Mouse (Mus musculus) spleen, postnatal 0 days (tissue): ENCODE measurements around the gene Folh1. TPM values are rescaled to one million over a fixed set of nuclear protein-coding genes. Genes with fewer than 3 reads are reported as not detected.

Source experiments
- polyA plus RNA-seq: library from polyadenylated mRNA; unstranded; fragments of >200 nt; fragmentation: Nextera tagmentation; extraction: Ambion mirVana; gene quantifications from 2 replicates; pipeline ENCODE4 v1.2.1, GENCODE M21; 2015

Gene Folh1
- polyA plus RNA-seq = 0.13 and 0.18 TPM in 2 replicates

GRCm38 (mm10) chr7:86775617-86776325 is at the start of gene Folh1:
TSS of gene Folh1 (minus strand) at chr7:86775943.

GRCm38 (mm10) chr7:86794727-86795126 is 19.0 kb upstream of the Folh1 start, which contains the start of gene Vmn2r77:
TSS of gene Vmn2r77 (plus strand) at chr7:86795027.

GRCm38 (mm10) chr7:86688030-86688429 is 87.7 kb downstream of the Folh1 start, which contains the start of gene Olfr292:
TSS of gene Olfr292 (plus strand) at chr7:86688330.

Other genes with a start within 250 kb of the Folh1 start
- not detected in 2 replicates for gene Olfr295, start 192.1 kb downstream of the Folh1 start, polyA plus RNA-seq
- gene Olfr294, start 159.3 kb downstream of the Folh1 start, polyA plus RNA-seq = not detected in 2 replicates
- gene Olfr293, start 126.9 kb downstream of the Folh1 start, polyA plus RNA-seq = not detected in 2 replicates
- not detected in 2 replicates for gene Olfr292, start 87.6 kb downstream of the Folh1 start, polyA plus RNA-seq
- not detected in 2 replicates for gene Vmn2r77, start 19.1 kb upstream of the Folh1 start, polyA plus RNA-seq
- gene Vmn2r78, start 139.2 kb upstream of the Folh1 start, polyA plus RNA-seq = not detected in 2 replicates
- gene Vmn2r79, start 220.2 kb upstream of the Folh1 start, polyA plus RNA-seq = not detected in 2 replicates